Mouse (Mus musculus): ENCODE data around the gene Bach2.

DNA sequence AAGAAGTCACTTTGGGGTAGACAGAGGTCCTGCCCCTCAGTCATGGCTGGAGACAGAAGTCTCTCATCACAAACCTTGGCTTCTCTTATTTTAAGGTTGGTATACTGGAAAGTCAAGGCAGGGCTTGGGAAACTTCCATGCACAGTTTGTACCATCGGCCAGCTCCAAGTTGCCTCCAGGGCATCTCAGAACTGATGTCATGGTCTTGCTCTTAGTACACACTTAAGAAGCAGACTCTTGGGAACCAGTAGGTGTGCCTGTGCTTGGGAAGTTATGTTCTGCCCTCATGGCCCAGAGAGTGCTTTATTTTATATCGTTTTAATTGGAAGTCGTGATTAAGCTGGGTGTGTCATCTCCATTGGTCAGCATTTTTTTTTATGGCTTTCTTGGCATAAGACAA, 80.7 kb downstream of the Bach2 start:
- TF ChIP-seq NANOG (IDR thresholded peaks at IDR 0.05; ENCODE audit: borderline replicate concordance, low read length) (no peak), CTCF (conservative IDR thresholded peaks at IDR 0.05; ENCODE audit: low read length) (no peak), POU5F1 (IDR thresholded peaks at IDR 0.05; ENCODE audit: borderline replicate concordance, low read length) (no peak)

Measured in E14TG2a.4 (cell line).